Mouse (Mus musculus): ENCODE data around the gene 4933414I15Rik. TPM values are rescaled to one million over a fixed set of nuclear protein-coding genes. Genes with fewer than 3 reads are reported as not detected.

Gene 4933414I15Rik
- polyA plus RNA-seq, 2 experiments from 2014 or later, result not detected

Other genes starting within 250 kb of the 4933414I15Rik start
- 1 to 10 TPM; 1.3 to 2.0 TPM for gene Zfp354c, start 116.0 kb downstream of the 4933414I15Rik start, polyA plus RNA-seq (2017; shearing (Covaris generic))
- not detected for gene Zfp879, start 102.2 kb downstream of the 4933414I15Rik start, polyA plus RNA-seq (2017; shearing (Covaris generic))
- gene Grm6, start 93.1 kb downstream of the 4933414I15Rik start, polyA plus RNA-seq (2017; shearing (Covaris generic)), result not detected
- not detected for gene Zfp454, start 56.1 kb downstream of the 4933414I15Rik start, polyA plus RNA-seq (2017; shearing (Covaris generic))
- 1 to 10 TPM in 1 of 2 experiments, under 1 TPM in 1; 0.81 to 1.5 TPM for gene Zfp2, start 27.6 kb downstream of the 4933414I15Rik start, polyA plus RNA-seq (2017; shearing (Covaris generic))
- gene Zfp354b, start 12.1 kb downstream of the 4933414I15Rik start, polyA plus RNA-seq (2017; shearing (Covaris generic)), result not detected
- not detected for gene Prop1, start 10.0 kb upstream of the 4933414I15Rik start, polyA plus RNA-seq (2017; shearing (Covaris generic))
- not detected for gene Olfr1378, start 22.8 kb upstream of the 4933414I15Rik start, polyA plus RNA-seq (2017; shearing (Covaris generic))
- not detected for gene Olfr1377, start 38.2 kb upstream of the 4933414I15Rik start, polyA plus RNA-seq (2017; shearing (Covaris generic))
- gene Olfr51, start 59.8 kb upstream of the 4933414I15Rik start, polyA plus RNA-seq (2017; shearing (Covaris generic)), result not detected
- gene Olfr54, start 70.5 kb upstream of the 4933414I15Rik start, polyA plus RNA-seq (2017; shearing (Covaris generic)), result under 1 TPM in 1 of 2 experiments, not detected in 1; 0.08 TPM
- not detected for gene Olfr1375, start 104.3 kb upstream of the 4933414I15Rik start, polyA plus RNA-seq (2017; shearing (Covaris generic))
- gene Zfp354a, start 115.5 kb upstream of the 4933414I15Rik start, polyA plus RNA-seq (2017; shearing (Covaris generic)), result not detected

Measured in CD4-positive, CD25-positive, alpha-beta regulatory T cell, adult 4 months (primary cell).